Mouse (Mus musculus) cerebellum, adult (tissue): Measurements from ENCODE around the gene Hmgcs2.

Source experiments
- ATAC-seq: cut with Nextera tagmentation; 2 replicates; pipeline ENCODE4 v1.9.2; 2017; ENCODE audit warnings: mild to moderate bottlenecking, moderate library complexity, mixed read lengths; ENCODE audit not compliant: insufficient number of reproducible peaks, low FRiP score, low TSS enrichment

Hmgcs2 gene

GRCm38 (mm10) chr3:98335331-98335730, 55.1 kb downstream of the Hmgcs2 start:
- ATAC-seq: no peak

GRCm38 (mm10) chr3:98335886-98336285, 55.7 kb downstream of the Hmgcs2 start:
- ATAC-seq: no peak

- ATAC-seq: no peak
Measured at GRCm38 (mm10) chr3:98336661-98337654, 56.7 kb downstream of the Hmgcs2 start.

GRCm38 (mm10) chr3:98338584-98339041, 58.4 kb downstream of the Hmgcs2 start:
- no peak for ATAC-seq

- 0 out of 2 replicates have a peak, but pooled peaks have one; percentile 45 for ATAC-seq
Measured at GRCm38 (mm10) chr3:98339097-98339705, 59.0 kb downstream of the Hmgcs2 start.

- 0 out of 2 replicates have a peak, but pooled peaks have one; percentile 4 for ATAC-seq
Measured at GRCm38 (mm10) chr3:98339706-98340109, 59.5 kb downstream of the Hmgcs2 start, which contains the start of gene Phgdh. Gene Phgdh, minus strand, starts transcription at chr3:98339990.

- ATAC-seq: no peak
Measured at GRCm38 (mm10) chr3:98340818-98341594, 60.8 kb downstream of the Hmgcs2 start.

GRCm38 (mm10) chr3:98343235-98343634, 63.0 kb downstream of the Hmgcs2 start:
- no peak for ATAC-seq

- no peak for ATAC-seq
Measured at GRCm38 (mm10) chr3:98348106-98348505, 67.9 kb downstream of the Hmgcs2 start.

GRCm38 (mm10) chr3:98348705-98349104, 68.5 kb downstream of the Hmgcs2 start:
- ATAC-seq: no peak

GRCm38 (mm10) chr3:98353892-98354291, 73.7 kb downstream of the Hmgcs2 start:
- no peak for ATAC-seq

- ATAC-seq: no peak
Measured at GRCm38 (mm10) chr3:98355344-98356025, 75.2 kb downstream of the Hmgcs2 start.

- ATAC-seq: no peak
Measured at GRCm38 (mm10) chr3:98356026-98356365, 75.8 kb downstream of the Hmgcs2 start.

GRCm38 (mm10) chr3:98356632-98357370, 76.6 kb downstream of the Hmgcs2 start:
- no peak for ATAC-seq
